Mouse (Mus musculus) mouse embryonic stem cell (cell line): Measurements from ENCODE around the gene Arid3a.

Source experiments
- in situ Hi-C, 2 experiments: fragments of 300-500 bp; cut with MboI; formaldehyde crosslinking; loops; 1 replicate in 1 of 2; 3 replicates in 1 of 2; pipeline ENCODE4 v1.14.3; 2019 to 2020; ENCODE audit warnings: low sequenced_read_pairs in 2 of 2, low pct_unique_long_range_greater_than_20kb in 1 of 2, mixed read lengths in 1 of 2; ENCODE audit not compliant: unreplicated experiment in 1 of 2

Arid3a gene

DNA sequence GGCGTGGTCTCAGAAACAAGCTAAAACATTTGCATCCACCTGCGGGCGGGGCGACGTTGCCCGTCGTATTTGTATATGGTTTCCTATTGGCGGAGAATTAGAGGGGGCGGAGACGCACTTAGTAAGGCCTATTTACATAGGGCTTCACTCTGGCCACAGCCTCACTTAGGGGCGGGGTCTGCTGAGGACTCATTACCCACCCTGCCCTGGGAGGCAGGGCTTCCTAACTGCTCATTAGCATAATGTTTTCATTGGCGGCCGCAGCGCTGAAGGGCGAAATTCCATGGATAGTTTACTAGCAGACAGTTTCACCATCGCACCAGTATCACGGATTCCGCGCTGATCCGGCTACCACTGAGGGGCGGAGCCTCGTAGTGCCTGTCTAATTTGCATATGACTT, 58.0 kb downstream of the Arid3a start:
- in situ Hi-C loops, result loop anchor here in 1 of 2 experiments (5.0 kb wide), 1 partner anchor 127 kb away; no protein-coding TSS in a partner anchor

DNA sequence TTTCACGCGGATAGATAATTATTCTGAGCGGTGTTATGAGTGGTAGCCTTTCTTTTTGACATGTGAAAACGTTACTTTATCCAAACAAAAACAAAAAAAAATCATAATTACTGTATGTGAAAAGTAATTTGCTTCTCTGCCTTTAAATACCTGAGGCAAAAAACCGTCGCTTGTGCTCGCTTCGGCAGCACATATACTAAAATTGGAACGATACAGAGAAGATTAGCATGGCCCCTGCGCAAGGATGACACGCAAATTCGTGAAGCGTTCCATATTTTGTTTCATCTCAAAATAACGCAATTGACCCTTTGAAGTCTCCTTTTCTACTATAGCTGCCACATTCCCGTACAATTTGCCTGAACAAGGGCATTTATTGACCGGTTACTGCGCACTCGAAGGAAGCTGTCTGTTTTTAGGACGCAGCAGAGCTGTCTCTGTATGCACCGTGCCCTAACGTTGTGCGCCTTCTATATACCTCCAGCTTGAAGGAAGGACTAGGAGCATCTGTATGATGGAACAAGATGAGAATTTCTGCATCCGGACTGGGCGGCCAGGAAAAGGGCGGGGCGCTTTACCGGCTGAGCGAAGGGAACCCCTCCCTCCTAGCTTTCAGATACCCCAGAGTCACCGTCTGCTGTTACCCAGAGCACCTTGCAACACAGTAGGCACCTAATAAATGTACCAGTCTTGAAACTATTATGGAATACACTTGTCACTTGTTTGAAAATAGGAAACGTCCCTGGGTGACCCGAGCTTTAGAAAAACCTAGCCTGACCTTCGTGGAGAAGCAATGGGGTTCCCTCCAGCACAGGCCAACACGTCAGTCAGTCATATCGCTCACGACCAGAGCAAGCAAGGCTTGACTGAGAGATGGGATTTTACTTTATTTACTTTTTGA, 58.7 kb downstream of the Arid3a start:
- in situ Hi-C loops, result loop anchor here in 1 of 2 experiments (5.0 kb wide), 1 partner anchor 127 kb away; no protein-coding TSS in a partner anchor

DNA sequence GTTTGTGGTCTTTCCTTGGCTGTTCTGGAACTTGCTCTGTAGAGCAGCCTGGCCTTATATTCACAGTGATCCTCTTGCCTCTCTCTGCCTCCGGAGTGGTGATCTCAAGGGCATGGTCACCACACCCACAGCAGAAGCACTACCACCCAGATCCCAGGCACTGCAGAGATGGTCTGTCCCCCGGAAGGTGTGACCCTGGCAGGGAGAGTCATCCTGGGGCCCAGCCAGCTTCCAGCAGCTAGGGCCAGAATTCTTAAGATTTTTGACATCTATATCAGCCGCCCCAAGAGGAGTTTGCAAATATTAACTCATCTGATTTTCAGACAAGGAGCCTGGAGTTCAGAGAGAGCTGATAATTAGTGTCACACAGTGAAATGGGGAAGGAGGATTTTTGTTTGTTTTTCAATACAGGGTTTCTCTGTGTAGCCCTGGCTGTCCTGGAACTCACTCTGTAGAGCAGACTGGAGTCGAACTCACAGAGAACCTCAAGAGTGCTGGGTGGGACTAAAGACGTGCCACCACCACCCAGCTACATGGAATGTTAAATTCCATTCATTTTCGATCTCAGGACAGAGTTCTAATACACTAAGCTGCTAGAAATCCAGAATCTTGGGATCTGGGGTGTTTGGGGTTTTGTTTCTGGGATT, 59.5 kb downstream of the Arid3a start:
- in situ Hi-C loops, result loop anchor here in 1 of 2 experiments (5.0 kb wide), 1 partner anchor 126 kb away; no protein-coding TSS in a partner anchor

DNA sequence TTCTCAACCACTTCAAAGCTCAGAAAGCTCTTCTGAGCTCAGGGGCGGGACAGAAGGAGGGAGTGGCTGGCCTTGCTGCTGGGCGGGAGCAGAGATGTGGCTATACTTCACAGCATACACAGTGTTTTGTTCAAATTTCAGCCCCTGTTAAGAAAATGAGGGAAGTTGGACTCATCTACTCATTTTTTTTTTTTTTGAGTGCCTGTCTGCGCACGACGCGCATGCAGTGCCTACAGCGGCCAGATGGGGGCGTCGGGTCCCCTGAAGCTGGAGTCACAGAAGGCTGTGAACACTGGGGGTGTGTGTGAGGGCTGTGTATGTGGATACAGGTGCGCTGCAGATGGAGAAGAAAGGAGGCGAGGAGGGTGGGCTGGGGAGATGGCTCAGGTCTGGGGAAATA, 60.1 kb downstream of the Arid3a start:
- in situ Hi-C loops, result loop anchor here in 1 of 2 experiments (5.0 kb wide), 1 partner anchor 125 kb away; no protein-coding TSS in a partner anchor

DNA sequence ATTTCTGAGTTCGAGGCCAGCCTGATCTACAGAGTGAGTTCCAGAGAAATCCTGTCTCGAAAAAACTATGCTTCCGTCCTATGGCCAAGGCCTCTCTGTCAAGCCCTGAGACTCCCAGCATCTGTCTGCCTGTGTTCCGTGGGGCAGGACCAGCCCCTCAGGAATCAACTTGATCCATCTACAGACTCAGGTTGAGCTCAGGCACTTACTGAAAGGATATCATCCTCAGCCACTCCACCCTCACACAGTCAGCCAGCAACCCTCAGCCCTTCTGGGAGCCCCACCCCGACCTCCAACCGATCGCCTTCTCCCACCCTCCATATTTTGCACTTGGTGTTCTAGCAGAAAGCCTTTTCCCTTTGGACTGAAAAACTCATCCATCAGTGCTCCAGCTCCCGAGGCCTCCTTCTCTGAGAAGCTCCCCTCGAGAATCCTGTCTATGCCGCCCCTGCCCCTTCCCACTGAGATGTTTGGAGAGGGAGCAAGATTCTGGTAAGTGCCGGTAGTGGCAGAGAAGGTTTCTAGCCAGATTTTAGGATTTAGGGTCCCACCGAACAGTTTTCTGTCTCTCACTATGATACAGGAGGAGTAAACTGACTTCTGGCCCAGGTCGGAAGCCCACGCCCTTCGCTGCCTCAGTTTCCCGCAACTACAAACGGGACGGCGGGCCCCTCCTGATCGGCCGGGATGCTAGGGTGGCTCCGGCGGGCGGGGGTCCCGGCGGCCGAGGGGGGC, 61.1 kb downstream of the Arid3a start:
- in situ Hi-C loops, result loop anchor here in 1 of 2 experiments (5.0 kb wide), 1 partner anchor 124 kb away; no protein-coding TSS in a partner anchor

DNA sequence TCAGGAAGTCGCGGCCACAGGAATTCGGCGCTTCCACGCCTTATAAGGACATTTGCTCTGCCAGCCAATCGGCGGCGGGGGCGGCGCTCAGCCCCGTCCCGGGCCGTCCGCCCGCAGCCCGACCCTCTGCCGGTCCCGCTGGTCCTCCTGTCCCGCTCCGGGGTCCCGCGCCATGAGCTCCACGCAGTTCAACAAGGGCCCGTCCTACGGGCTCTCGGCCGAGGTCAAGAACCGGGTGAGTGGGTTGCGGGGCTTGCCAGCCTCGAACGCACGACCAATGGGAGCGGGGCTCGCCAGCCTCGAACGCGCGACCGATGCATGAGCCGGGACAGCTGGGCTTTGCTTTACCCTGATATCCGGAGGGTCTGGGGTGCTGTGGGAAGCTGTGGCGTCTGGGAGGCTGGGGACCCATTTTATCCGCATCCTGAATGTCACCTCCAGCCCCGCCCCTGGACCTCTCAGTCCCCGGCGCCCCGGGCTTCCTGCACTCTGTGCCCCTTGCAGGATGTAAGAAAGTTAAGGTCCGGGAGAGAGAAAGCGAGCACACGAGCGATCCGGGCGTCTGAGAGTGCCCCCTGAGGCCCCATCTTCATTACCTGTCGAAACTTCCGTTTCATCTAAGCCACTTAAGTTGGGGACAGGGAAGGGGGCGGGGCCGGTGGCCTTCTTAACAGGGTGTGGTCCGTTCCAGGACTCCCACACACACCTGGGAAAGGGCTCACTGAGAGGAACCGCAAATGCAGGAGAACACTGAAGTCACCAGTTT, 61.8 kb downstream of the Arid3a start, which contains the start of gene Cnn2:
Cnn2 (plus strand) TSS at position 79 of the 766 bp plus-strand sequence.
- in situ Hi-C loops, result loop anchor here in 1 of 2 experiments (5.0 kb wide), 1 partner anchor 124 kb away; no protein-coding TSS in a partner anchor

DNA sequence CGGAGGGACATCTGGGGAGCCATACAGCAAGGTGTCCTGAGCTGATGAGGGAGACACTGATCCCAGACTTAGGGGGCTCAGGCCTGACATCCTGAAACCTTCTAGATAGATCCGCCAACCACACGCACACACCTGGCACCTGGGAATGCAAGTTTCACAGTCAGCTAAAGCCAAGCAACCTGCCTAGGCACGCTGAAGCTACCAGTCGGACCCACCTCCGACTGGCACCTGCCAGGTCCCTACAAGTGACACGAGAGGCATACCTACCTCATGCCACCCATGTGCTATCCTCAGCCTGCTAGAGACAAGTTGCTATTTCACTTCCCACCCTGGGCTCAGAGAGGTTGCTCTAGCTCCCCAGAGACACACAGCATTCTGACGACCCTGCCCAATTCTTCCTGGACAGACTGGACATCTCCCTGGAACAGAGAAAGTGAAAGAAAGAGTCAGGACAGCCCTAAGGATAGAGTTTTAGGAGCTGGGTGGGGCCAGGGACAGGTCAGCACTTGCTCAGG, 62.5 kb downstream of the Arid3a start:
- in situ Hi-C loops, result loop anchor here in 1 of 2 experiments (5.0 kb wide), 1 partner anchor 123 kb away; no protein-coding TSS in a partner anchor

DNA sequence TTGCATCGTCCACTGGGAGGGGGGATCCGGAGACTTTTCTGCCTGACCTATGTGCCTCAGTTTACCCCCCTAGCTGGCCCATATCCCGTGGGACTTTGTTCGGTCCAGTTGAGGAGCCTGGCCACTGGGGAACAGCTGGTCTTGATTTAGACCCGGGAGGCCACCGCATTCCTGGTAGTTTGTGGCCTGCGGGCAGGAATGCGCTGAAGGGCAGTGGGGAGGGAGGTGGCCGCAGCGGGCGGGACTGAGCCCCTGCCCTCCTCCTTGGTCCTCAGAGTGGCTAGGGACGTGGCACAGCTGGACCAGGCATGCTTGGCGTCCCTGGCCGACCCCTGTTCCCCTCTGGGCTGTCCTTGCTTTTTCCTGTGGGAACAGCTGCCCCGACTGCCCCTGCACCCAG, 63.0 kb downstream of the Arid3a start:
- in situ Hi-C loops, result loop anchor here in 1 of 2 experiments (5.0 kb wide), 1 partner anchor 122 kb away; no protein-coding TSS in a partner anchor

DNA sequence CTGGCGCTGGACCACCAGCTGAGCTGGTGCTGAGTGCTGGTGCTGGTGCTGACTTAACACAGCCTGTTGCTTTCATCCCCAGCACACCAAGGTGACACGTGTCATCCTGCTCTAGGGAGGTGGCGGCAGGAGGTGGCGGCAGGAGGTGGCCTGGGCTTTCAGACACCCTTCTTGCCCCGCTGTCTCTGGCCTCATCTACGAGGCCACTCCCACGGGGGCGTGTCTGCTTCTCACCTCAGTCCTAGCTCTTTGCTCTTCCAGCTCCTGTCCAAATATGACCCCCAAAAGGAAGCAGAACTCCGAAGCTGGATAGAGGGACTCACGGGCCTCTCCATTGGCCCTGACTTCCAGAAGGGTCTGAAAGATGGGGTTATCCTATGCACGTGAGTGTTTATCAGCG, 64.3 kb downstream of the Arid3a start:
- in situ Hi-C loops, result no loop called here

DNA sequence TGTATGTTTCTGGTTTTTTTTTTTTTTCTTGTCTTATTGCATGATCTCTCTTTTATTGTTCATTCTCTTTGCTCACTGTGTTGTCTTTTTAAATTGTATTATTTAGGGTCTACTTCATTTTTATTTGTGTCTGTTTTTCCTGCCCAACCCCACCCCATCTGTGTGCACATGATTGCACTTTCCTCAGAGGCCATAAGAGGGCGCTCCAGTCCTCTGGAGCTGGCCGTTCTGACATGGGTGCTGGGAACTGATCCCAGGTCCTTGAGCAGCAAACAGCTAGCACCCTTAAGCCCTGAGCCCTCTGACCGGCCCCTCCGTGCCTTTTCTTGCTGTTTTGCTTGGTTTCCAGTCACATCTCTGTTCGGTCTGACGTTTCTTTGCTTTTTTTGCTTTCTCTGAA, 64.7 kb downstream of the Arid3a start:
- in situ Hi-C loops, result no loop called here

DNA sequence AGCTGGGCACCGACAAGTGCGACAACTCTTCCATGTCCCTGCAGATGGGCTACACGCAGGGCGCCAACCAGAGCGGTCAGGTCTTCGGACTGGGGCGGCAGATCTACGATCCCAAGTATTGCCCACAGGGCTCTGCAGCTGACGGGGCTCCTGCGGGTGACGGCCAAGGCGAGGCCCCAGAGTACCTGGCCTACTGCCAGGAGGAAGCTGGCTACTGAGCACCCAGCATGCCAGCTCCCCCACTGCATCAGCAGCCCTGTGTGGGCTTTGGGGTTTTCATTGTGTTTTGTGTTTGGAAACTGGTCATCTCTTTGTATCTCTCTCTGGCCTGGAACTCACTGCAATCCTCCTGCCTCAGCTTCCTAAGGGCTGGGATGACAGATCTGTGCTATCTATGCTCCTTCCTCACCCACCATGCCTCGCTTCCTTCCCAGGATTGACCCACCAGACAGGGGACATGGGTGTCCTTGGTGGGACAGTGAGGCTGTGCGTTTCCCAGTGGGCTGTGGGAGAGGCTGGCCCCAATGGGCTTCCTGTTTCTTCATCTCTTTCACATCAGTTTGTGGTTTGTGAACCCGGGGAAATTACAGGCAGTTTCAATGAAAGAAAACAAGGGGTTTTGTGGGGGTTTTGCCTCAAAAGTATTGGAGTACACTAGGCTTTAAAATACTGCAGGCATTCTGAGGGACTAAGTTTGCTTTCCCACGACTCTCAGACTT, 67.7 kb downstream of the Arid3a start:
- in situ Hi-C loops, result no loop called here

DNA sequence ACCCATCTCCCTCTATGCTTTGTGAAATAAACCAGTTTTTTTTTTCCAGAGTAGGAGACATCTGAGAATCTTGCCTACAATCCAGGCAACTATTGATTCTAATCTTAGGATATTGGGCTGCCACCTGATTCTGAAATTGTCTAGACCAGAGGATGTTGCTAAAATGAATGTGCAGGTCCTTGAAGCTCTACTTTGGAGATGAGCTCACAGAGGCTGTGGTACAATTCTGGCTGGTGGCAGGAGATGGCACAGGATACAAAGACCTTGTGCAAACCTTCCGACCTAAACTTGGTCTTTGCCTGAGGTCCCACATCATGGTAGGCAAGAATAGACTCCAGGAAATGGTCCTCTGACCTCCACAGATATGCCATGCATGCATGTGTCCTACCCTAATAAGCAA, 68.8 kb downstream of the Arid3a start:
- in situ Hi-C loops, result no loop called here

DNA sequence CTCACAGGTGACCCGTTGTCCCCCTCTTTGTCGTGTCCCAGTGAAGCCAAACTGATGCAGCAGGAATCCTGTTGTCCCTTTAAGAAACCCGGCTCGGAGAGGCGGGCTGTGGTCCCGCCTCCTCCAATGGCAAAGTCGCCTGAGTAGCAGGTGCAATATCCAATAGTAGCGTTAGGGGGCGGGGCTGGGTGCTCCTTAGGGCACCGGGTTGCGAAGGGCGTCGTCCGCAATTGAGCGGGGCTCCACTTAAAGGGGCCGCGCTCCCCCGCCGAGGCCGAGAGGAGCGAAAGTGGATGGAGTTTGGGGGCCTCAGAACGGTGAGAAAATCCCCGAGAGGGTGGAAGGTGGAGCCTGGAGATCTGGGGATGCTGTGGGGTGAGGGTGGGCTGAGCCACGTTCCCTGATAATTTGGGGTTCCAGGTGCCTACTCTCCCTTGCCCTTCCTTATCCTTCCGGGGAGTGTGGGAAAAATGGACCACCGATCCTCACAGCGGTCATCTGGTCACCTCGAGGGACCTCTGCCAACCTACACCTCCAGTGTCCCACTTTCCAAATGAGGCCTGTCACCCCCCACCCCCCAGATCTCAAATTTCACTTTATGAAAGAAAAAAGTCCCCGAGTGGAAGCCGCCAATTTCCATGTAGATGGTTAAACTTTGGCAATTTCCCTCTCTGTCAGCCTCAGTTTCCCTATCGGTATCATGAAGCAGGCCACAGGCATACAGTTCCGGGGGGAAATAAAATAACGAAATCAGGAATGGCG, 69.6 kb downstream of the Arid3a start, which contains the start of gene Abca7:
Abca7 (plus strand) TSS at position 223 of the 762 bp plus-strand sequence.
- in situ Hi-C loops, result no loop called here

DNA sequence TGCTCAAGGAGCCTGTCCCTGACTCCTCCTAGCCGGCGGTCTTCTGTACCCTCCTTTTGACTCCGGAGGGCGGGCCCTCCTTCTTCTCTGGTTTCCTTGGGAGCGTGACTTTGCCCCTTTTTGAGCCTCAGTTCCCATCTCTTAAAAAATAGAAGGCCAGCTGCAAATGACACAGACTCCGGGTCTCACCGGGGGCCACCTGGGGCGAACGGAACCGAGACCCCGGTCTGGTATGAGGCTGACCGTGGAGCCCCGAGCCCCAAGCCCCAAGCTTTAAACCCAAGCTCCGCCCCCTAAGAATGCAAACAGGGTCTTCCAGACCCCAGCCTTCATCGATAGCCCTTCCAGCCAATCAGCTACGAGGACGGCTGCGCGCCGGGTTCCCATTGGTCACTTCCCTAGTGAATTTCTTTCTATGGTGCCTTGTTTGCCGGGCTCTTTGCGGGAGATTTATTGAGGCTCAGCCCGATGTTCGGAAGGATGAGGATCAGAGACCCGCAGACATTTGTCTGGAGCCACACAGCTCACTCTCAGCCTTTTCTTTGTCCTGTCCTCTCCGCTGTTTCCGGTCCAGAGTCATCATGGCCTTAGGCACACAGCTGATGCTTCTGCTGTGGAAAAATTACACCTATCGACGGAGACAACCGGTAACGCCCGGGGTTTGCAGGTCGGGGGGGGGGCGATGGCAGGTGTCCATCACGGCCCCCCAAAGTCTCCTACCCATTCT, 70.4 kb downstream of the Arid3a start:
- in situ Hi-C loops, result no loop called here

DNA sequence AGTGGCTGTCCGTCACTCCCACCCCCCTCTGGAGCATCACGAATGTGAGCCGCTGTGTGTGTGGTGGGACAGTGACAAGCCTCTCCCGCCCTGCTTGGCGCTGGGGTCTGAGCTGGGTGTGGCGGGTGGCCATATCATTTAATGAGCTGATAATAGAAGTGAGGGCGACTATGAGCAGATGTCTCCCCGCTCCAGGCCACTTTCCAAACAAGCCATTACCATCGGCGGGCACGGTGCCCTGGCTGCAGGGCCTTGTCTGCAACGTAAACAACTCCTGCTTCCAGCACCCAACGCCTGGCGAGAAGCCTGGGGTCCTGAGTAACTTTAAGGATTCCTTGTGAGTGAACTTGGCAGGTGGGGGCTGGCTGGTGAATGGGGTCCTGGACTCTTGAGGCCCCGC, 71.0 kb downstream of the Arid3a start:
- in situ Hi-C loops, result no loop called here

DNA sequence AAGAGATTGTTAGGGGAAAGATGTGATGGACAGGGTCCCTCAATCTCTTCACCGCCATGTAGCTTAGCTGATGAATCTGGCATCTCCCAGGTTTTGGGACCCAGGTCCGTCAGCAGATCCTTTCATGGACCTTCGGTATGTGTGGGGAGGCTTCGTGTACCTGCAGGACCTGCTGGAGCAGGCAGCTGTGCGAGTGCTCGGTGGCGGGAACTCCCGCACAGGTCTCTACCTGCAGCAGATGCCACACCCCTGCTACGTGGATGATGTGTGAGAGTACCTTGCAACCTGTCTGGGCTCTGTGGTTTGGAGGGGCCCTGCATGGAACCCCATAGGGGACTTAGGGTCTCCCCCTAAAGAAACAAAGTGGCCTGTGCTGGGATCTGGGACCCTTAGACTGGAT, 75.1 kb downstream of the Arid3a start:
- in situ Hi-C loops, result no loop called here
